Mouse (Mus musculus): ENCODE measurements around the gene Ccdc155. TPM values are rescaled to one million over a fixed set of nuclear protein-coding genes. Genes with fewer than 3 reads are reported as not detected.

Ccdc155 gene
- polyA plus RNA-seq, 1 experiment from 2014 or later, result 0.90 TPM

GRCm38 (mm10) chr7:45215673-45216441 lies 11.2 kb upstream of the Ccdc155 start, which contains the start of gene Tead2:
Gene Tead2, plus strand, starts transcription at chr7:45215753.
- Histone ChIP-seq H3K36me3 (ENCODE audit: control insufficient read depth, insufficient read depth, low read length) (peaks cover 15% of the 10 kb centered on the region), H3K4me1 (replicated peaks; ENCODE audit: control insufficient read depth, insufficient read depth, low read length) (peaks cover 4% of the 10 kb centered on the region), H3K4me2 (ENCODE audit: low read depth, low read length, severe bottlenecking) (peak within 1 kb of the TSS; percentile 89), H3K27ac (ENCODE audit: low read depth, low read length) (peak within 1 kb of the TSS; percentile 97), H3K27me3 (ENCODE audit: control insufficient read depth, insufficient read depth, low read length) (peaks cover 11% of the 10 kb centered on the region), H3K9ac (ENCODE audit: low read length) (peak within 1 kb of the TSS; percentile 100), H3K9me3 (ENCODE audit: control insufficient read depth, low read length) (no peaks in the 10 kb centered on the region), H3K4me3 (ENCODE audit: low read depth, low read length) (peak within 1 kb of the TSS; percentile 82)
- under 1% methylated on average over 53 of the region's 55 CpGs for WGBS
- ATAC-seq (replicated peaks; ENCODE audit: low FRiP score) (peak; percentile 63), DNase-seq (ENCODE audit: low spot score) (peak; percentile 91)

- H3K27me3 ChIP-seq (ENCODE audit: control insufficient read depth, insufficient read depth, low read length), result peaks cover 17% of the 10 kb centered on the region
- 67% methylated on average over 5 of the region's 5 CpGs for WGBS
- H3K4me2 ChIP-seq (ENCODE audit: low read depth, low read length, severe bottlenecking), result no peak overlapping the region
- H3K27ac ChIP-seq (ENCODE audit: low read depth, low read length), result no peak overlapping the region
- ATAC-seq (replicated peaks; ENCODE audit: low FRiP score) (no peak), DNase-seq (ENCODE audit: low spot score) (no peak)
- no peak overlapping the region for H3K9ac ChIP-seq (ENCODE audit: low read length)
- H3K36me3 ChIP-seq (ENCODE audit: control insufficient read depth, insufficient read depth, low read length), result peaks cover 5% of the 10 kb centered on the region
- no peaks in the 10 kb centered on the region for H3K9me3 ChIP-seq (ENCODE audit: control insufficient read depth, low read length)
- no peak overlapping the region for H3K4me3 ChIP-seq (ENCODE audit: low read depth, low read length)
- peaks cover 4% of the 10 kb centered on the region for H3K4me1 ChIP-seq (replicated peaks; ENCODE audit: control insufficient read depth, insufficient read depth, low read length)
These were observed 9.0 kb upstream of the Ccdc155 start for GRCm38 (mm10) chr7:45213708-45214107.

- peaks cover 4% of the 10 kb centered on the region for H3K4me1 ChIP-seq (replicated peaks; ENCODE audit: control insufficient read depth, insufficient read depth, low read length)
- peaks cover 17% of the 10 kb centered on the region for H3K27me3 ChIP-seq (ENCODE audit: control insufficient read depth, insufficient read depth, low read length)
- DNase-seq (ENCODE audit: low spot score) (no peak), ATAC-seq (replicated peaks; ENCODE audit: low FRiP score) (no peak)
- no peak overlapping the region for H3K4me2 ChIP-seq (ENCODE audit: low read depth, low read length, severe bottlenecking)
- WGBS, result 73% methylated on average over 7 of the region's 7 CpGs
- no peak overlapping the region for H3K9ac ChIP-seq (ENCODE audit: low read length)
- no peak overlapping the region for H3K27ac ChIP-seq (ENCODE audit: low read depth, low read length)
- H3K4me3 ChIP-seq (ENCODE audit: low read depth, low read length), result no peak overlapping the region
- no peaks in the 10 kb centered on the region for H3K9me3 ChIP-seq (ENCODE audit: control insufficient read depth, low read length)
- H3K36me3 ChIP-seq (ENCODE audit: control insufficient read depth, insufficient read depth, low read length), result no peaks in the 10 kb centered on the region
These were observed 7.7 kb upstream of the Ccdc155 start for GRCm38 (mm10) chr7:45212356-45212755.

- peaks cover 17% of the 10 kb centered on the region for H3K27me3 ChIP-seq (ENCODE audit: control insufficient read depth, insufficient read depth, low read length)
- H3K9ac ChIP-seq (ENCODE audit: low read length), result no peak within 1 kb of the TSS
- H3K4me3 ChIP-seq (ENCODE audit: low read depth, low read length), result no peak within 1 kb of the TSS
- 8% methylated on average over 17 of the region's 17 CpGs for WGBS
- H3K9me3 ChIP-seq (ENCODE audit: control insufficient read depth, low read length), result no peaks in the 10 kb centered on the region
- DNase-seq (ENCODE audit: low spot score) (no peak), ATAC-seq (replicated peaks; ENCODE audit: low FRiP score) (no peak)
- no peak within 1 kb of the TSS for H3K27ac ChIP-seq (ENCODE audit: low read depth, low read length)
- no peak within 1 kb of the TSS for H3K4me2 ChIP-seq (ENCODE audit: low read depth, low read length, severe bottlenecking)
- no peaks in the 10 kb centered on the region for H3K4me1 ChIP-seq (replicated peaks; ENCODE audit: control insufficient read depth, insufficient read depth, low read length)
- H3K36me3 ChIP-seq (ENCODE audit: control insufficient read depth, insufficient read depth, low read length), result no peaks in the 10 kb centered on the region
These were observed 7.2 kb upstream of the Ccdc155 start, which contains the start of gene Dkkl1 for GRCm38 (mm10) chr7:45211851-45212251. Gene Dkkl1, minus strand, starts transcription at chr7:45212147.

- Histone ChIP-seq H3K27me3 (ENCODE audit: control insufficient read depth, insufficient read depth, low read length) (peaks cover 17% of the 10 kb centered on the region), H3K9ac (ENCODE audit: low read length) (no peak overlapping the region), H3K4me3 (ENCODE audit: low read depth, low read length) (no peak overlapping the region), H3K9me3 (ENCODE audit: control insufficient read depth, low read length) (no peaks in the 10 kb centered on the region), H3K27ac (ENCODE audit: low read depth, low read length) (no peak overlapping the region), H3K4me1 (replicated peaks; ENCODE audit: control insufficient read depth, insufficient read depth, low read length) (no peaks in the 10 kb centered on the region), H3K36me3 (ENCODE audit: control insufficient read depth, insufficient read depth, low read length) (no peaks in the 10 kb centered on the region), H3K4me2 (ENCODE audit: low read depth, low read length, severe bottlenecking) (no peak overlapping the region)
- WGBS, result 81% methylated on average over 10 of the region's 10 CpGs
- DNase-seq (ENCODE audit: low spot score) (no peak), ATAC-seq (replicated peaks; ENCODE audit: low FRiP score) (no peak)
These were observed 6.4 kb upstream of the Ccdc155 start for GRCm38 (mm10) chr7:45211070-45211469.

GRCm38 (mm10) chr7:45208260-45208659 lies 3.6 kb upstream of the Ccdc155 start:
- Histone ChIP-seq H3K36me3 (ENCODE audit: control insufficient read depth, insufficient read depth, low read length) (no peaks in the 10 kb centered on the region), H3K27me3 (ENCODE audit: control insufficient read depth, insufficient read depth, low read length) (peaks cover 17% of the 10 kb centered on the region), H3K27ac (ENCODE audit: low read depth, low read length) (no peak overlapping the region), H3K9me3 (ENCODE audit: control insufficient read depth, low read length) (no peaks in the 10 kb centered on the region), H3K4me2 (ENCODE audit: low read depth, low read length, severe bottlenecking) (no peak overlapping the region), H3K9ac (ENCODE audit: low read length) (no peak overlapping the region), H3K4me1 (replicated peaks; ENCODE audit: control insufficient read depth, insufficient read depth, low read length) (no peaks in the 10 kb centered on the region), H3K4me3 (ENCODE audit: low read depth, low read length) (no peak overlapping the region)
- DNase-seq (ENCODE audit: low spot score) (no peak), ATAC-seq (replicated peaks; ENCODE audit: low FRiP score) (no peak)
- WGBS, result 84% methylated on average over 6 of the region's 6 CpGs

GRCm38 (mm10) chr7:45202654-45203053 lies 2.0 kb downstream of the Ccdc155 start:
- Histone ChIP-seq H3K36me3 (ENCODE audit: control insufficient read depth, insufficient read depth, low read length) (no peaks in the 10 kb centered on the region), H3K27me3 (ENCODE audit: control insufficient read depth, insufficient read depth, low read length) (no peaks in the 10 kb centered on the region), H3K27ac (ENCODE audit: low read depth, low read length) (no peak overlapping the region), H3K4me2 (ENCODE audit: low read depth, low read length, severe bottlenecking) (no peak overlapping the region), H3K4me3 (ENCODE audit: low read depth, low read length) (no peak overlapping the region), H3K4me1 (replicated peaks; ENCODE audit: control insufficient read depth, insufficient read depth, low read length) (0 out of 2 replicates have a peak, but pooled peaks cover 3% of the 10 kb centered on the region), H3K9ac (ENCODE audit: low read length) (no peak overlapping the region), H3K9me3 (ENCODE audit: control insufficient read depth, low read length) (no peaks in the 10 kb centered on the region)
- DNase-seq (ENCODE audit: low spot score) (no peak), ATAC-seq (replicated peaks; ENCODE audit: low FRiP score) (no peak)
- WGBS, result 58% methylated on average over 10 of the region's 10 CpGs

GRCm38 (mm10) chr7:45198961-45199360 lies 5.7 kb downstream of the Ccdc155 start:
- Histone ChIP-seq H3K36me3 (ENCODE audit: control insufficient read depth, insufficient read depth, low read length) (no peaks in the 10 kb centered on the region), H3K9ac (ENCODE audit: low read length) (no peak overlapping the region), H3K27me3 (ENCODE audit: control insufficient read depth, insufficient read depth, low read length) (no peaks in the 10 kb centered on the region), H3K4me1 (replicated peaks; ENCODE audit: control insufficient read depth, insufficient read depth, low read length) (0 out of 2 replicates have a peak, but pooled peaks cover 3% of the 10 kb centered on the region), H3K27ac (ENCODE audit: low read depth, low read length) (no peak overlapping the region), H3K9me3 (ENCODE audit: control insufficient read depth, low read length) (no peaks in the 10 kb centered on the region), H3K4me2 (ENCODE audit: low read depth, low read length, severe bottlenecking) (no peak overlapping the region), H3K4me3 (ENCODE audit: low read depth, low read length) (no peak overlapping the region)
- DNase-seq (ENCODE audit: low spot score), result no peak
- no peak for ATAC-seq (replicated peaks; ENCODE audit: low FRiP score)
- 85% methylated on average over 11 of the region's 11 CpGs for WGBS

GRCm38 (mm10) chr7:45198435-45198834 lies 6.3 kb downstream of the Ccdc155 start:
- no peak overlapping the region for H3K27ac ChIP-seq (ENCODE audit: low read depth, low read length)
- no peak for ATAC-seq (replicated peaks; ENCODE audit: low FRiP score)

More at GRCm38 (mm10) chr7:45198435-45198834, 6.3 kb downstream of the Ccdc155 start:
- Histone ChIP-seq H3K9ac (ENCODE audit: low read length) (no peak overlapping the region), H3K4me2 (ENCODE audit: low read depth, low read length, severe bottlenecking) (no peak overlapping the region), H3K4me1 (replicated peaks; ENCODE audit: control insufficient read depth, insufficient read depth, low read length) (0 out of 2 replicates have a peak, but pooled peaks cover 3% of the 10 kb centered on the region), H3K36me3 (ENCODE audit: control insufficient read depth, insufficient read depth, low read length) (no peaks in the 10 kb centered on the region), H3K4me3 (ENCODE audit: low read depth, low read length) (no peak overlapping the region), H3K27me3 (ENCODE audit: control insufficient read depth, insufficient read depth, low read length) (no peaks in the 10 kb centered on the region), H3K9me3 (ENCODE audit: control insufficient read depth, low read length) (no peaks in the 10 kb centered on the region)
- WGBS, result 18% methylated on average over 5 of the region's 5 CpGs
- DNase-seq (ENCODE audit: low spot score), result peak; percentile 80
